13 mouse cellular contexts compared by ENCODE assay signal in the genomic region with DNA sequence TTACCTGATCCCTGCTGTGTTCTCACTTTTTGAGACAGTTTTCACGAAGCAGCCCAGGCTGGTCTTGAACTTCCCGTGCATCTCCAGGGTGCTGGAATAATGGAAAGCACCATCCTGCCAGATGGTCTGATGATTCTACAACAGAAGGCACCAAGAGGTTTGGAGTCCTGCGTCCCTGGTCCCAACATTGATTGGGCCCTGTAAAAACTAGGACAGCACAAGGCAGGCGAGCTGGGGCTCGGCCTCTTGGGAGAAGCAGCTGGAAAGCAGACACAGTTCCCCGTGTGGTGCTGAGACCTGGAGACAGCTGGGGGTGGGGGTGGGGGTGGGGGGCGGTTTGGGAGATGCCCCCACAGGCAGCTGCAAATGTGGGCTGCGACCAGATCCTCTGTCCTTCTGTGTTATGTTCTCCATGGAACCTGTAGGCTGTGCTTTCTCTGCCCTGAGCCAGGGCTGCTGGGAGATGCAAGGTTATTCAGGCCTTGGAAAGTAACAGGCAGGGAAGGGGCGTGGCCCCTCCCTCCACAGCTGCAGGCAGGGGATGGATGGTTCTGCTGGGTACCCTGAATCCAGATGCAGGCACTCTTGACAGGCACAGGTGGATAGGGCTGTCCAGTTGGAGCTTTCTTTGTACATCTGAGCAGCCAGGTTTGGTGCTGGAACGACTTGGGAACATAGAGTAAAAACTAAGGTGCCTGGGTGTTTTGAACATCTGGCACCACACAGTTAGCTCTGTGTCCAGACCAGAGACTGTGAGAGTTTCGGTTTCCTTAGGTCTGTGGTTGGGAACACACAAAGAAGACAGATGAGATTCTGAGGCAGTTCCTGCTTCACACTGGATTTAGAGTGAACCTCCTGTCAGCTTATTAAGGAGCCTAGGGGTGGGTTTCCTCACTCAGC. TPM values are rescaled to one million over a fixed set of nuclear protein-coding genes. Genes with fewer than 3 reads are reported as not detected.
DNase-seq lines count a peak whose midpoint lies in the region; ATAC-seq lines count a peak whose summit lies in the region.
"Had no signal": no experiment of that assay in that cellular context is flagged by ENCODE, and none has a peak within 500 bp of the region (broad histone marks: within the 10 kb centered on the region; RNA-seq: fewer than 3 reads in every experiment).

No protein-coding gene starts in this region.

- H3K27ac ChIP-seq in heart, embryonic 13.5 days (replicated peaks), result no peak overlapping the region
- no peak overlapping the region for H3K27ac ChIP-seq in heart, embryonic 12.5 days (ENCODE audit: poor library complexity, severe bottlenecking)
- H3K27ac ChIP-seq in embryonic facial prominence, embryonic 12.5 days, result peak overlapping the region; percentile 80

- peaks cover 30% of the 10 kb centered on the region for H3K27me3 ChIP-seq in heart, embryonic 13.5 days (replicated peaks)
- H3K27me3 ChIP-seq in heart, embryonic 12.5 days (replicated peaks), result peaks cover 11% of the 10 kb centered on the region; the same call in 1 of the 2 replicates
- no peaks in the 10 kb centered on the region for H3K27me3 ChIP-seq in embryonic facial prominence, embryonic 12.5 days

- whole genome bisulfite sequencing in heart, embryonic 13.5 days, result 57% methylated on average over 11 of the region's 11 CpGs
- WGBS in heart, embryonic 12.5 days, result 58% methylated on average over 11 of the region's 11 CpGs
- 36% methylated on average over 11 of the region's 11 CpGs for WGBS in embryonic facial prominence, embryonic 12.5 days

- no peak for ATAC-seq in heart, embryonic 13.5 days (ENCODE audit: extremely low read depth, insufficient number of reproducible peaks, low FRiP score, low TSS enrichment)
- ATAC-seq in heart, embryonic 12.5 days (ENCODE audit: insufficient number of reproducible peaks, low FRiP score), result no peak
- peak; percentile 17 for ATAC-seq in CD4-positive, CD25-positive, alpha-beta regulatory T cell, adult 4 months
- ATAC-seq in embryonic facial prominence, embryonic 12.5 days (ENCODE audit: insufficient number of reproducible peaks, insufficient read depth, low FRiP score, low TSS enrichment), result no peak
- ATAC-seq in megakaryocyte progenitor cell, adult 5-6 weeks (replicated peaks; ENCODE audit: poor library complexity), result peak; percentile 35; the same call in 1 of the 2 replicates

- H3K9me3 ChIP-seq in heart, embryonic 13.5 days, result no peaks in the 10 kb centered on the region
- no peaks in the 10 kb centered on the region for H3K9me3 ChIP-seq in heart, embryonic 12.5 days (replicated peaks)
- no peaks in the 10 kb centered on the region for H3K9me3 ChIP-seq in embryonic facial prominence, embryonic 12.5 days

- 0 out of 2 replicates have a peak overlapping the region, but pooled peaks have one; percentile 28 for H3K9ac ChIP-seq in heart, embryonic 13.5 days
- H3K9ac ChIP-seq in heart, embryonic 12.5 days, result no peak overlapping the region; the same call in 1 of the 2 replicates
- no peak overlapping the region for H3K9ac ChIP-seq in embryonic facial prominence, embryonic 12.5 days

- peaks cover 57% of the 10 kb centered on the region for H3K4me1 ChIP-seq in heart, embryonic 13.5 days
- peaks cover 56% of the 10 kb centered on the region for H3K4me1 ChIP-seq in heart, embryonic 12.5 days (replicated peaks)
- H3K4me1 ChIP-seq in embryonic facial prominence, embryonic 12.5 days, result peaks cover 57% of the 10 kb centered on the region

- H3K36me3 ChIP-seq in heart, embryonic 13.5 days, result no peaks in the 10 kb centered on the region
- no peaks in the 10 kb centered on the region for H3K36me3 ChIP-seq in heart, embryonic 12.5 days
- H3K36me3 ChIP-seq in embryonic facial prominence, embryonic 12.5 days, result no peaks in the 10 kb centered on the region

- H3K4me2 ChIP-seq in heart, embryonic 13.5 days, result no peak overlapping the region
- no peak overlapping the region for H3K4me2 ChIP-seq in heart, embryonic 12.5 days
- H3K4me2 ChIP-seq in embryonic facial prominence, embryonic 12.5 days (replicated peaks), result no peak overlapping the region

- no peak for DNase-seq in kidney, adult 11 months
- DNase-seq in gastrocnemius, postnatal 14 days, result no peak
- no peak for DNase-seq in layer of hippocampus, postnatal 10 days (ENCODE audit: low spot score in 2 of 2)
- DNase-seq: cerebellum, postnatal 36 days; liver; lung, postnatal 36 days; thymus, adult 18-20 months had no signal

- no peak overlapping the region for H3K4me3 ChIP-seq in heart, embryonic 13.5 days
- H3K4me3 ChIP-seq in heart, embryonic 12.5 days, result no peak overlapping the region
- no peak overlapping the region for H3K4me3 ChIP-seq in embryonic facial prominence, embryonic 12.5 days

- intact Hi-C loops in gastrocnemius, postnatal 14 days (cut with DNase I; ENCODE audit: low total_unique reads), result loop anchor here (5.0 kb wide), 1 partner anchor 42 kb away; no protein-coding TSS in a partner anchor

RNA-seq across cellular contexts. Expression of gene Gse1, which starts 3.5 kb away (rescaled TPM):
- polyA plus RNA-seq in heart, embryonic 13.5 days (2015; fragmentation: Nextera tagmentation; extraction: Ambion mirVana), result 8.5 and 8.6 TPM in 2 replicates
- polyA plus RNA-seq in heart, embryonic 12.5 days (2016; fragmentation: Nextera tagmentation; extraction: Ambion mirVana), result 14.0 and 15.3 TPM in 2 replicates
- polyA plus RNA-seq in CD4-positive, CD25-positive, alpha-beta regulatory T cell, adult 4 months (2017; shearing (Covaris generic)), result 1 to 10 TPM; 2.2 to 4.2 TPM
- polyA plus RNA-seq in embryonic facial prominence, embryonic 12.5 days (2016; fragmentation: Nextera tagmentation; extraction: Ambion mirVana), result 10.6 and 12.3 TPM in 2 replicates
- total RNA-seq in megakaryocyte progenitor cell, adult 5-6 weeks (2015), result 32.0 and 32.6 TPM in 2 replicates
- total RNA-seq in megakaryocyte progenitor cell, adult 5-6 weeks (2017), result 10.0 and 11.2 TPM in 2 replicates
- total RNA-seq in gastrocnemius, postnatal 14 days (2021), result 10 to 100 TPM; 22.7 to 28.7 TPM
- 10 to 100 TPM; 65.0 to 79.3 TPM for total RNA-seq in layer of hippocampus, postnatal 10 days (2021)

RNA-seq across cellular contexts. Expression of gene Fam92b, which starts 47.5 kb away (rescaled TPM):
- not detected in 2 replicates for polyA plus RNA-seq in heart, embryonic 13.5 days (2015; fragmentation: Nextera tagmentation; extraction: Ambion mirVana)
- not detected in 2 replicates for polyA plus RNA-seq in heart, embryonic 12.5 days (2016; fragmentation: Nextera tagmentation; extraction: Ambion mirVana)
- not detected for polyA plus RNA-seq in CD4-positive, CD25-positive, alpha-beta regulatory T cell, adult 4 months (2017; shearing (Covaris generic))
- polyA plus RNA-seq in embryonic facial prominence, embryonic 12.5 days (2016; fragmentation: Nextera tagmentation; extraction: Ambion mirVana), result 0.70 and 1.7 TPM in 2 replicates
- not detected in 2 replicates for total RNA-seq in megakaryocyte progenitor cell, adult 5-6 weeks (2015)
- not detected in 2 replicates for total RNA-seq in megakaryocyte progenitor cell, adult 5-6 weeks (2017)
- not detected for total RNA-seq in gastrocnemius, postnatal 14 days (2021)
- not detected for total RNA-seq in layer of hippocampus, postnatal 10 days (2021)
- total RNA-seq: heart, adult 8-10 months had no signal

Comparison
In these comparisons a context has a peak if more than half of its experiments do, and no peak if none do; other contexts are left out.
1. ATAC-seq: peak in CD4-positive, CD25-positive, alpha-beta regulatory T cell, adult 4 months (single experiment) and megakaryocyte progenitor cell, adult 5-6 weeks (single experiment); none in heart, embryonic 13.5 days (single experiment), heart, embryonic 12.5 days (single experiment) and embryonic facial prominence, embryonic 12.5 days (single experiment).